Mouse (Mus musculus): ENCODE results near the gene Afm. TPM values are rescaled to one million over a fixed set of nuclear protein-coding genes. Genes with fewer than 3 reads are reported as not detected.
A peak's percentile ranks its signal among the peaks of the same experiment; 100 is the strongest.

Gene Afm
- polyA plus RNA-seq, 2 experiments, result 11.1 to 16.8 TPM

- no peak overlapping the region for H3K27ac ChIP-seq
- no peaks in the 10 kb centered on the region for H3K9me3 ChIP-seq (ENCODE audit: control insufficient read depth, low read length)
- no peak overlapping the region for H3K4me2 ChIP-seq (ENCODE audit: low read depth)
- WGBS (ENCODE audit: insufficient replicate concordance), result 63% methylated on average over 4 of the region's 4 CpGs
- TF ChIP-seq CTCF (IDR thresholded peaks at IDR 0.05; ENCODE audit: low read depth), result no peak
- no peak for TF ChIP-seq EP300 (IDR thresholded peaks at IDR 0.05; ENCODE audit: low read depth)
- H3K4me3 ChIP-seq (ENCODE audit: insufficient read depth in 1 of 2, low read depth in 2 of 2, low read length in 2 of 2), result no peak overlapping the region
- no peak overlapping the region for H3K9ac ChIP-seq (replicated peaks)
- H3K27me3 ChIP-seq (ENCODE audit: control insufficient read depth, insufficient read depth, low read length), result no peaks in the 10 kb centered on the region
- no peaks in the 10 kb centered on the region for H3K36me3 ChIP-seq (replicated peaks; ENCODE audit: control insufficient read depth, insufficient read depth, low read depth)
- DNase-seq (ENCODE audit: low read depth in 3 of 3, low spot score in 3 of 3), result no peak
- no peak for ATAC-seq (ENCODE audit: insufficient read depth)
- H3K4me1 ChIP-seq (replicated peaks; ENCODE audit: control insufficient read depth in 2 of 2, insufficient read depth in 2 of 2, low read length in 1 of 2), result peaks cover 0 to 10% of the 10 kb centered on the region in 2 experiments; a peak in 2 of 4 replicates
Observed at GRCm38 (mm10) chr5:90562880-90563279, 44.1 kb downstream of the Afm start.

- Histone ChIP-seq H3K27ac (no peak overlapping the region), H3K9ac (replicated peaks) (no peak overlapping the region), H3K27me3 (ENCODE audit: control insufficient read depth, insufficient read depth, low read length) (no peaks in the 10 kb centered on the region), H3K4me1 (replicated peaks; ENCODE audit: control insufficient read depth in 2 of 2, insufficient read depth in 2 of 2, low read length in 1 of 2) (peaks cover 0 to 19% of the 10 kb centered on the region in 2 experiments; a peak in 2 of 4 replicates), H3K9me3 (ENCODE audit: control insufficient read depth, low read length) (no peaks in the 10 kb centered on the region), H3K4me3 (ENCODE audit: insufficient read depth in 1 of 2, low read depth in 2 of 2, low read length in 2 of 2) (no peak overlapping the region), H3K4me2 (ENCODE audit: low read depth) (no peak overlapping the region), H3K36me3 (replicated peaks; ENCODE audit: control insufficient read depth, insufficient read depth, low read depth) (no peaks in the 10 kb centered on the region)
- DNase-seq (ENCODE audit: low read depth in 3 of 3, low spot score in 3 of 3) (no peak), ATAC-seq (ENCODE audit: insufficient read depth) (no peak)
- TF ChIP-seq EP300 (IDR thresholded peaks at IDR 0.05; ENCODE audit: low read depth) (no peak), CTCF (IDR thresholded peaks at IDR 0.05; ENCODE audit: low read depth) (no peak)
- WGBS (ENCODE audit: insufficient replicate concordance), result 71% methylated on average over 4 of the region's 4 CpGs
Observed at GRCm38 (mm10) chr5:90564161-90564560, 45.4 kb downstream of the Afm start.

GRCm38 (mm10) chr5:90565205-90565604, 46.5 kb downstream of the Afm start:
- peaks cover 0 to 22% of the 10 kb centered on the region in 2 experiments; a peak in 2 of 4 replicates for H3K4me1 ChIP-seq (replicated peaks; ENCODE audit: control insufficient read depth in 2 of 2, insufficient read depth in 2 of 2, low read length in 1 of 2)
- TF ChIP-seq EP300 (IDR thresholded peaks at IDR 0.05; ENCODE audit: low read depth), result no peak
- no peaks in the 10 kb centered on the region for H3K9me3 ChIP-seq (ENCODE audit: control insufficient read depth, low read length)
- no peak overlapping the region for H3K4me2 ChIP-seq (ENCODE audit: low read depth)
- DNase-seq (ENCODE audit: low read depth in 3 of 3, low spot score in 3 of 3), result no peak
- no peak overlapping the region for H3K9ac ChIP-seq (replicated peaks)
- H3K27me3 ChIP-seq (ENCODE audit: control insufficient read depth, insufficient read depth, low read length), result no peaks in the 10 kb centered on the region
- WGBS (ENCODE audit: insufficient replicate concordance), result 61% methylated on average over 6 of the region's 6 CpGs
- H3K36me3 ChIP-seq (replicated peaks; ENCODE audit: control insufficient read depth, insufficient read depth, low read depth), result no peaks in the 10 kb centered on the region
- H3K4me3 ChIP-seq (ENCODE audit: insufficient read depth in 1 of 2, low read depth in 2 of 2, low read length in 2 of 2), result no peak overlapping the region
- no peak for ATAC-seq (ENCODE audit: insufficient read depth)
- no peak overlapping the region for H3K27ac ChIP-seq

- ATAC-seq (ENCODE audit: insufficient read depth), result peak; percentile 11; the same call in 1 of the 2 replicates
- H3K27ac ChIP-seq, result no peak overlapping the region
- DNase-seq (ENCODE audit: low read depth in 3 of 3, low spot score in 3 of 3), result no peak
Observed at GRCm38 (mm10) chr5:90567788-90568187, 49.1 kb downstream of the Afm start.

GRCm38 (mm10) chr5:90568338-90568737, 49.6 kb downstream of the Afm start:
- no peak overlapping the region for H3K27ac ChIP-seq
- DNase-seq (ENCODE audit: low read depth in 3 of 3, low spot score in 3 of 3), result peak in 2 of 3 experiments; percentile 35 to 39

More at GRCm38 (mm10) chr5:90567788-90568187, 49.1 kb downstream of the Afm start:
- H3K36me3 ChIP-seq (replicated peaks; ENCODE audit: control insufficient read depth, insufficient read depth, low read depth), result no peaks in the 10 kb centered on the region
- no peak overlapping the region for H3K9ac ChIP-seq (replicated peaks)
- H3K4me1 ChIP-seq (replicated peaks; ENCODE audit: control insufficient read depth in 2 of 2, insufficient read depth in 2 of 2, low read length in 1 of 2), result peaks cover 0 to 19% of the 10 kb centered on the region in 2 experiments; a peak in 2 of 4 replicates
- no peak overlapping the region for H3K4me2 ChIP-seq (ENCODE audit: low read depth)
- H3K27me3 ChIP-seq (ENCODE audit: control insufficient read depth, insufficient read depth, low read length), result no peaks in the 10 kb centered on the region
- H3K4me3 ChIP-seq (ENCODE audit: insufficient read depth in 1 of 2, low read depth in 2 of 2, low read length in 2 of 2), result no peak overlapping the region
- TF ChIP-seq EP300 (IDR thresholded peaks at IDR 0.05; ENCODE audit: low read depth) (no peak), CTCF (IDR thresholded peaks at IDR 0.05; ENCODE audit: low read depth) (no peak)
- 45% methylated on average over 5 of the region's 5 CpGs for WGBS (ENCODE audit: insufficient replicate concordance)
- H3K9me3 ChIP-seq (ENCODE audit: control insufficient read depth, low read length), result no peaks in the 10 kb centered on the region

More at GRCm38 (mm10) chr5:90568338-90568737, 49.6 kb downstream of the Afm start:
- Histone ChIP-seq H3K4me3 (ENCODE audit: insufficient read depth in 1 of 2, low read depth in 2 of 2, low read length in 2 of 2) (no peak overlapping the region), H3K27me3 (ENCODE audit: control insufficient read depth, insufficient read depth, low read length) (no peaks in the 10 kb centered on the region), H3K9me3 (ENCODE audit: control insufficient read depth, low read length) (no peaks in the 10 kb centered on the region), H3K4me2 (ENCODE audit: low read depth) (no peak overlapping the region), H3K4me1 (replicated peaks; ENCODE audit: control insufficient read depth in 2 of 2, insufficient read depth in 2 of 2, low read length in 1 of 2) (peaks cover 0 to 19% of the 10 kb centered on the region in 2 experiments; a peak in 2 of 4 replicates), H3K9ac (replicated peaks) (no peak overlapping the region), H3K36me3 (replicated peaks; ENCODE audit: control insufficient read depth, insufficient read depth, low read depth) (no peaks in the 10 kb centered on the region)
- peak; percentile 70 for ATAC-seq (ENCODE audit: insufficient read depth)
- no peak for TF ChIP-seq CTCF (IDR thresholded peaks at IDR 0.05; ENCODE audit: low read depth)
